Mouse (Mus musculus) brain, embryonic 18.5 days (tissue): Measurements from ENCODE around the gene Mtr.

ENCODE experiments used
- DNase-seq: peaks from one replicate; pipeline ENCODE4 v3.0.0-alpha.2; 2012; ENCODE audit warnings: low read depth, low spot score

The Mtr gene

DNA sequence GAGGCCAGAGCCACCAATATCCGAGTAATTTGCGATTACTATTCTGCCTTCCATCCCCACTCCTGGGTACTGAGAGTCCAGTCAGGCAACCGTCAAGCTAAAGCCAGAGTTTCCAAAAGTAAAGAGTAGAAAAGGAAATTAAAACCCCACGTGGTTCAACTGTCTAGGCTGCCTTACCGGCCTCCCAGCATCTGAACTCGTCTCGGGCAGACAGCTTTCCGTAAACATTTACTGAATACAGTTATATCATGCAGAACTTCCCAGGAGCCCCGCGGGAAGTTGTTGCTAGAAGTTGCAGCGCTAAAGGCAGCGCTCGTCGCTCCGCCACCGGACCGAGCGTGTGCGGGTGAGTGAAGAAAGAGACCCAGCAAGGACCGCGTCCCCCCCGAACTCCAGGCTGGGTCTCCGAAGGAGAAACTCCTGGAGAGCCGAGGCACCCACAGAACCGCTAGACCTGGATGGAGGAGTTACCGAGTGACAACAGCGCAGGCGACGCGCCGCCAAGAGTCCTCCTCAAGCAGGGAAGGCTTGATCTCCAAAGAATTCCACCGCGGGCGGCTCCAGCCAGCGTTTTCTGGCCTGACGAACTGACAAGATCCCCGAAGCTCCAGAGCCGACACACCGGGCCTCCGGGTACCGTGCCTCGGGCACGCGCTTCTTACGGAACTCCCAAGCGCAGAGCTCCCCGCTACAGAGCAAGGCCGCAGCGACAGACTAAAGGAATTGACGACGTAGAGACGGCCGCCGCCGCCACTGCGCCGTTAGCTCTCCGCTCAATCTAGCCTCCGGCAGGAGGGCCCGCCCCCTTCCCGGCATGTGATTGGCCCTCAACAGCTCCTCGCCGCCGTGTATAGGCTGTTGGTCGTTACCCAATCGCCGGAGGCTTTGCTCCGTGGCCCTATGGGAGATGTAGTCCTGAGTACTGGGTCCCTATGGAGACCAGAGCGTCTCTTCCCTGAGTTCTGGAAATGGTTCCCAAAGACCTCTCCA is at the start of gene Mtr:
TSS of gene Mtr (minus strand) at position 723 of the 990 bp plus-strand sequence.
- peak; percentile 93 for DNase-seq

DNA sequence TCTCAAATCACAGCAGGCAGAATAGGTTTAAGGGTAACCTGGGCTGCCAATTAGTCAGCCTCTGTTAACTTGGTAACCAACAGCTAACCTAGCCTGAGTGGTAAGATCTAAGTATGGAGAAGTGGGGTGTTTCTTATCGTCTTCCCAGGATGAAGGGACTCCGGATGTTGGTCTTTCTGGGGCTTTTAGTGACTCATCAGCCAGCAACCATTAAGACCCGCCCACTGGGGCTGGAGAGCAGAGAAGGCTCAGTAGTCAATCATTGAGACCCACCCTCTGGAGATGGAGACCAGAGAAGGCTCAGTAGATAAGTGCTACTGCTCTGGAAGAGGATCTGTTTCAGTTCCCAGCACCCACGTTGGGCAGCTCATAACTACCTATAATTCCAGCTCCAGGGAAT is 49.4 kb upstream of the Mtr start:
- no peak for DNase-seq

DNA sequence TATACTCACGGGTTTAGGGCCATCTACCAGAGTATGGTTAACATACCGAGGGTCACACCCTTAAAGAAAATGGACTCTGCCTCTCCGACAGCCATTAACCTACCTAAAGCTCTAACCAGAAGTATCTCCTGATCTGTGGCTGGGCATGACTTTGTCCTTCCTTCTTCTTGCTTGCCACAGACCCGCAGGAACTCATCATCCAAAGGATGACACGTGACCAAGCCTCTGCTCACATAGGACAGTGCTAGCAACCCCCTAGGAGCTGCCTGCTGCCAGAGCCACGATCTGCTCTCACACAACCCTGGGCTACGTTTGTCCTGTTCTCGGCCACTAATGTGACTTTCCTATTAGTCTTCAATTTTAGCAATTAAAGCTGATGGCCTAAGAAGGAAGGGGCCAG is 47.6 kb upstream of the Mtr start:
- DNase-seq = no peak

DNA sequence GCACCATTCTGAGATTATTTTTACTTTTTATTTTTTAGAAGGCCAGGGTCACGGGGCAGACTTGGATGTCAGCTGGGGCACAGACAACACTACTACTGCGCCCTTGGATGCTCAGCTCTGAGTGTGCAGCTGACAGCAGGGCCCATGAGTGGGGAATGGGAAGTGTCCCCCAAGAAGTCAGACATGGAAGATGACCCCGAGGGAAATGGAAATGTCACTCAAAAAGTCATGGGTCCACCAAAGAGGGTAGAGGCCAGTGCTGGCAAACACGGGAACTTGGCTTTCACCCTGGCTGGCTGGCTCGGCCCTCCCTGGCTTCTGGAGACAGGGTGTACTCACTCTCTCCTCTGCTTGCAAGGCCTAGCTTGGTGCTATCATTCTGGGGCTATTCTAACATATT is 47.1 kb upstream of the Mtr start:
- no peak for DNase-seq

DNA sequence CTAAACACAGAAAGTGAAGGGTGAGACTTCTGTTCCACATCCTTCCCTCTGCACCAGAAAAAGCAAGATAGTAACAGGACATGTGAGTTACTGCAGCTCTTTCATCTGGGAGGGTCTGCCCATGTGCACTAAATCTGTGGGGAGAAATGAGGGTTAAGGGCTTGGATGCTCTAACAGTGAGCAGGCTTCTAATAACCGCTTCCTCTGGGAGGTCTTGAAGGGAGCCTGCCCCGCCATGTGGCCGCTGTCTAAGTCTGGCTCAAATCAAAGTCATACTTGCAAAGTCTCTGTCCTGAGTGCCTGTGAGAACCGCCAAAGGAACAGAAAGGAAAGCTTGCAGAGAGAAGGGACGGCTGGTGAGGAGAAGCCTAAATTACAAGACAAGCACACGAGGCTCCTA is 39.9 kb upstream of the Mtr start:
- no peak for DNase-seq

DNA sequence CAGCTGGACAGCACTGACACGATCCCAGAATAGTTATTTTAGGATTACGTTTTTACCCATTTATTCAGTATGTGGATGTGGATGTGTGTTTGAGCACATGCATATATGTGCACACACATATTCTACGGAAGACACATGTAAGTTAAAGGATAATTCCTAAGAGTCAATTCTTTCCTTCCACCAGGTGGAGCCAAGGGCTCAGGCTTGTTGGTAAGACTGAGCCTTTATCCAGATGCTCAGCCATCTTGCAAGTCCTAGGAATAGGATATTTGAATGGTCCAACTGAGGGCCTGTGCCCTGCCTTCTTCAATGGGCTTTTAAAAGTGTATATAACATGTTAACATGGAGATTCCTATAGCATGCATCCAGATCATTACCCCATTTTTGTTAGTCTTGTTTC is 38.8 kb upstream of the Mtr start:
- DNase-seq = peak; percentile 20

DNA sequence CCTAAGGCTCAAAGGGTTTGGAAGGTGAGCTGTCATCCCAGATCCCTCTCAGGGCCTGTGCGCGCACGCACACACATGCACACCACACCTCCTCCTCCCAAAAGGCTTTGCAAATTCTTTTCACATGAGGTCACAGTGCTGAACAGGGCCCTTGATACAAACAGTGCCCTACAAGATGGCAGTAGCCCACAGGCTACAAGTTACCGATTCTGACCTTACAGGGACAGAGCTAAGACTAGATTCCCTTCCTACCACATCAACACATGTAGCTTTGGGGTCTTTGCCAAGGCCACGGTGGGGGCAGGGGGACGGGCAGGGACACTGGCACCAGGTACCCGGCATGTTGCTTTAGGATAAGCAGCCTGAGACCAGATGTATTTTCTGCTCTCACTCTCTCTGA is 35.9 kb upstream of the Mtr start:
- DNase-seq = no peak

DNA sequence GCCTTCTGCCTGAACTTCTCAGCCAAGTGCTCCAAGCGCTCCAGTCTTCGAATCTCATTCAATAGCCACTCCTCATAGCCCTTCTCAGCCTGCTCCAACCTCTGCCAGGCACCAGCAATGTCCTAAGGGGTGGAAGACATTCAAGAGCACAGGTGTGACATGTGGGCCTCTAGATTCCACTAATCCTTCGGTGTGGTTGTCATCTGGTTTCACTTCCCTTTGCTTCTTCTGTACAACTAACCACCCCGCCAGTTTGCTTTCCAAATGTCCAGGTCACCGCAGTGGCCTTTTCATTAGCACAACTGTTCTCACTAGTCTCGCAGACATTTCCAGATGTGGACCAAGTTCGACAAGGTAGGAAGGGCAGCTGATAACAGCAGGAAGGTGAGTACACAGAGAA is 32.8 kb upstream of the Mtr start:
- DNase-seq = no peak

DNA sequence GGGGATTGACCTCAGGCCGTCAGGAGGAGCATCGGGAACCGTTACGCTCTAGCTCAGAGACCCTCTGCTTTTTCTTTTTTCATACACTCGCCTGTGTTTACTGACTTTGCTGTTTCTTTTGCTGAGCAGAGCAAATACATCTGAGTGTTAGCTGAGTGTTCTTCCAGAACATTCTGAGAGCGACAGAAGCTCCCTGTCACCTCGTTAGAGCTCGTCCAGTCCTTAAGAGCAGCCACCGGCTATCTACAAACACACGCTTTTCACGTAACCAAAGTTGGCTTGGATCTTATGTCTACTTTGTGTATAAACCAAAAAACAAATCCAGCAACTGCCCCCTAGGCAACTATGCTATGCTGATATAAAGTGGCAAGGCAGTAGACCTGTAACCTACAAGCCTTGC is 26.6 kb upstream of the Mtr start:
- no peak for DNase-seq

DNA sequence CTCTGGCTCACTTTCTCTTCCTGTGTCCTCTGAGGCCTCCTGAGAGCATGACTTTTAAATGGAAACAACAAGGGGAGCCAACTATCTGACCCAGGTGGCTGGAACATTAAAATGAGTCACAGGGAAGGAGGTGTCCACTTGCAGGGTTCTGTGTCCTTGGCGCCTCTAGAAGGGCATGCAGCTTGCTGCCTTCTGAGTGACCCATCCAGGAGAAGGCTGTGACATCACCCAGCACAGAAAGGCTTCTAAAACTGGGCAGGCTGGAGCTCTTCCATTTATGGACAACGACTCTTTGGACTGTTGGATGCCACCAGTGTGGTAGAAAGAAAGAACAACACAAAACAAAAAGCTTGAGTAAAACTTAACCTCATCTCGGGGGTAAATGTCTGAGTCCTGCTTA is 25.9 kb upstream of the Mtr start:
- no peak for DNase-seq

DNA sequence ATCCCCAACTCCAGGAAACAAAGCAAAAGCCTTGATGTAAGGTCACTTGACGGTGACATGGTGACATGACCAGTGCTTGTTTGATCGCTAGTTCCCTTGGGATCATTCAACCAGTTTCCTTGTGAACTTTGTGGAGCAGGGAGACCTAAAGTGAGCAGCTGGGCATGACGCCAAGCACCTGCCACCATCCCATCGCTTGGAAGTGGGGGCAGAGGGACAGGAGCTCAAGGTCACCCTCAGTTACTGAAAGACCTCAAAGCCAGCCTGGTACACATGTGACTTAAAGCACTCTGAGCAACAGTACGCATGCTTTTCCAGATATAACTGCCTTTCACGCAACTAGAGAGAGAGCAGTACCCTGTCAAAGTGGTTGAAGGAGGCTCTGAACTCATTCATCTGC is 16.8 kb upstream of the Mtr start:
- no peak for DNase-seq

DNA sequence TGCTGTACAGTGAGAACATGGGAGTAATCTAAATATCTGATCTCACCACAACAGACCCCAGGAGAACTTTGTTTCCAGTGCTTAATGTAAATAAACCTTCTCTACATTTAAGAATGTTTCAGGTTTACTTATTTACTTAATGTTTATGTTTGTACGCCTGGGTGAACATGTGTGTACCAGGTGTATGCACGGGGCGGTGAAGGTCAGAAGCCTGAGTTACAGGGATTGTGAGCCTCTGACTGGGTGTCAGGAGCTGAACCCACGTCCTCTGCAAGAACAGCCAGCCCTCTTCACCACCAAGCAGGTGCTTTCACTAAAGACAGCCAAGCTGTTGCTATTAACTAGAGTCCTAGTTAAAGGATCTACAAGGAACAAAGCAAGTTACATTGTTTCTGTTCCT is 16.3 kb upstream of the Mtr start:
- no peak for DNase-seq

DNA sequence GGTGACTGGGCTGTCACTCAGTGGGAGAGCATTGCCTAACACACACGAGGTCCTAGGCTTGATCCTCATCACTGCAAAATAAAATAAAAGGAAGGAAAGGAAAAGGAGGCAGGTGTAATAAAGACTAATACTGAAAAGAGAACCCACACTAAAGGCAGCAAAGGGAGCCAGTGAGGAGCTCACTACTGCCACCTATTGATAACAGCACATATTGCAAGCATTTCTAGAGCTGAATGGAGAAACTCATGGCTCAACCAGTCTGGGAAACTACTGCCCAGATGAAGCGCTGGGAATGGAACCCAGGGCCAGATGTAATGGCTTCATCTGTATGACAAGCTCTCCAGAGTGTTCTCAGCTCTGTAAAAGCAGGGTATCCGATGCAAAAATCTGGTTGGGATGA is 15.0 kb upstream of the Mtr start:
- DNase-seq = no peak

DNA sequence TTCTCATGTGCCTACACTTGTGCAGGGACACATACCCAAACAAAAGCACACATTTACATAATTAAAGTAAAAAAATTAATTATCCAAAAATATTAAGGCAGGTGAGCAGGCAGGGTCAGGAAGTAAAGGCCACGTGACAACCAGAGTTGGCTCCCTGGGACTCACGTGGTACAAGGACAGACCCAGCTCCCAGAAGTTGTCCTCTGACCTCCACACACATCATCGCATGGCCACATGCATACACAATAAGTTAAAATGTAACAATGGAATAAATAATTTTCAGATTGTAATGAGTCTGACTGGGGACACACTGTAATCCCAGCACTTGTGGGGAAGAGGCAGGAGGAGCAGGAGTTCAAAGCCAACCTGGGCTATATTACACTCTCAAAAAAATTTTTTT is 10.1 kb upstream of the Mtr start:
- DNase-seq = no peak

DNA sequence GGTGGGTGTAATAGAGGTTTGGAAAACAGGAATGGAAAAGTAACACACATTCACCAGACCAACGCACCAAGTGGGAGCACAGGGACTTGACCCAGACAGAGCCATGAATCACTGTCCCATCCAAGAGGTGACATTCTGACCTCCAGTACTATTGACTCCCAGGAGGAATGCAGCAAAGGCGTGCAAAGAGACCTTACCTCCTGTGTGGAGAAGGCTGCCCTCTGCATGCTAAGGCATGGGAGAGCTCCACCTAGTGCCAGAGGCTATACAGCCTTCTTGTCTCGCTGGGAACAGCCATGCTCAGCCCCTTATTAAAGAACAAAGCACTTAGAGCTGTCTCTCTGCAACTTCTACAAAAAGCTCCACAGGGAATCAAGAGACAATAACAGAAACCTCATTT is 9.2 kb upstream of the Mtr start:
- DNase-seq = no peak

DNA sequence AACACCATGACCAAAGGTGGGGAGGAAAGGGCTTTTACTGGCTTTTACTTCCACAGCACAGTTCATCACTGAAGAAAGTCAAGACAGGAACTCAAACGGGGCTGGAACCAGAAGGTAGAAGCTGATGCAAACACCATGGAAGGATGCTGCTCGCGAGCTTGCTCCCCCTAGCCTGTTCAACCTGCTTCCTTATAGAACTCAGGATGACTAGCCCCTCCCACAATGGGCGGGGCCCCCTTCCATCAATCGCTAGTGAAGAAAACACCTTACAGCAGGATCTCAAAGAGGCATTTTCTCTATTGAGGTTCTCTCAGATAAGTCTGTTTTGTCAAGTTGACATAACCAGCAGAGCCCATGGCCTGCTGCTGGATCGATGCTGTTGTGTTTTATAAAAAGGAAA is 6.1 kb upstream of the Mtr start:
- DNase-seq = no peak

DNA sequence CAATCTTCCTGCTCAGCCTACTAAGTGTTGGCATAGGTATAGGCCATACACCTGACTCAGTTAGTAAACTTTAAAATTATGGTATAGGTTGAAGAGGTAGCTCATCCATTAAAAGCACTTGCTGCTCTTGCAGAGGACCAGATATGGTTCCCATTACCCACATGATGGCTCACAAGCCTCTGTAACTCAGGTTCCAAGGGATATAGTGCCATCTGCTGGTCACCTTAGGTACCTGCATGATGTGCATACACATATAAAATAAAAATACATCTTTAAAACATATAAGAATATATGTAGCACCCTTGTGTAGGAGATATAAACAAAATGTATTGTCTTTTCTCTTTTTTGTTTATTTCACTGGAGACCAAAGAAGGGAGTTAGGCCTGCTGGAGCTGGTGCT is 3.6 kb upstream of the Mtr start:
- no peak for DNase-seq

DNA sequence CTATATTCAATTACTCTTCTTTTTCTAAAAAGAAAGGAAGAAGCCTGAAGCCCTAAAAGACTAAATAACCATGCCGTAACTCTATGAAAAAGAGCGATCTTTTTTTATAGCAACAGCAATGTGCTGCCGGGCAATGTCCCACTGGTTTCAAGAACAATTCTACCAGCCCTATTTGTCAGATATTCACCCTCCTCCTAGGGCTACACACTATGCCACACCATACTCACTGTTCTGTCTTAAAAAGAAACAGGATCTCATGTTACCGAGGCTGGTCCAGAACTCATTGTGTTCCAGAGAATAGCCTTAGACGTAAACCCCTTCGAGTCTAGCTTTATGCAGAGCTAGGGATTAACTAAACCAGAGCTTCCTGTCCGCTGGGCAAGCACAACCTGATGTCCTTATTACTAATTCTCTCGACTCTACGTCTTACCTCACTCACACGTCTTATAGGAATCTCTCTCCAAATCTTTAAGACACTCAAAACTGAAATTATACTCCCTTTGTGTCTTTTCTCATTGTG is 982 bp downstream of the Mtr start:
- DNase-seq = no peak

DNA sequence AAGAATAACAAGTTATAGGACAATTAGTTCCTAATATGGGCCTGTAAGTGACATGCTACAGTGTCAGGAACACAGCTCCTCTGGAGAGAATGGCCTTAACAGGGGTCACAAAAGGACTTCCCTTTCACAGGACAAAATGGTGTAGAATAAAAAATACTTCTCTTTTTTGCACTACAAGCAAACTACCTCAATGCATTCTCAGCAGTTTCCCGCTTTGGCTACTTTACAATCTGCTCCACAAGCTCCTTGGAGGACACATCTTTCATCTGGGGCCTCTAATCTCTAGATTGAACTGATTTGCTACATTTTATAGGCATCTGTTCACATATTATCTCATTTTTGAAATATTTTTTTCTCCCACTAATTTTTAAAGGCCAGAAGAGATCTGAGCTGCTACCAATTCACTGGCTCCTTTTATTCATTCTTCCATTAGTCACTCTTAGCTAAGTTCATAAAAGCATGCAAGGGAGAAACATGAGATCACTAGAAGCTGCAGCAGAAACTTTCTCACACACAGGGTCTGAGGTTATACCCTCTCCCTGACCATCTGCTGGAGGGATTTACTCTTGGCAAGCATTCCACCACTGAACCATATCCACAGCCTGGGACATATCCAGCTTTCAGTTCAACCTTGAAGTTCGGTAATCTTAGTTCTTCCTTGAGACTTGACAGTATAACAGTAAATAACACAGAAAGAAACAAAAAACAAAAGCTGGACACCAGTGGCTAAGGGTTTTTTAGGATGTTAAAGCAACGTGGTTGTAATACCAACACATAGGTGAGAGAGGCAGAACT is 1.8 kb downstream of the Mtr start:
- DNase-seq = no peak

DNA sequence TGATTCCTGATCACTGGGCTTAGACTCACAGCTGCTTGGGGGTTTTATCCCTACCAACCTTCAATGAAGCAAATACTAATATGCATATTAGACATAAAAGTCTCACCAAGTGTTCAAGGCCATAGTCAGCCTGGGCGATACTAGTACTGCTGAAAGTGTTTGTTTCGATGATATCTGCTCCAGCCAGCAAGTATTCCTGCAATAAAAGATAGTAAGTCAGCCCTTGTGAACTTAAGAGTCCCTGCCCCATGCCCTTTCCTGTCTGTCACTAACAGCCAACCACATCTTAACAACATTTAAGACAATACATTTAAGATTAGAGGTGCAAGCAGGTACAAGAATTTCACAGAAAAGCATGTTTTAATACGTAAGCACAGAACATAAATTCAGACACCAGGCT is 7.4 kb downstream of the Mtr start:
- no peak for DNase-seq

DNA sequence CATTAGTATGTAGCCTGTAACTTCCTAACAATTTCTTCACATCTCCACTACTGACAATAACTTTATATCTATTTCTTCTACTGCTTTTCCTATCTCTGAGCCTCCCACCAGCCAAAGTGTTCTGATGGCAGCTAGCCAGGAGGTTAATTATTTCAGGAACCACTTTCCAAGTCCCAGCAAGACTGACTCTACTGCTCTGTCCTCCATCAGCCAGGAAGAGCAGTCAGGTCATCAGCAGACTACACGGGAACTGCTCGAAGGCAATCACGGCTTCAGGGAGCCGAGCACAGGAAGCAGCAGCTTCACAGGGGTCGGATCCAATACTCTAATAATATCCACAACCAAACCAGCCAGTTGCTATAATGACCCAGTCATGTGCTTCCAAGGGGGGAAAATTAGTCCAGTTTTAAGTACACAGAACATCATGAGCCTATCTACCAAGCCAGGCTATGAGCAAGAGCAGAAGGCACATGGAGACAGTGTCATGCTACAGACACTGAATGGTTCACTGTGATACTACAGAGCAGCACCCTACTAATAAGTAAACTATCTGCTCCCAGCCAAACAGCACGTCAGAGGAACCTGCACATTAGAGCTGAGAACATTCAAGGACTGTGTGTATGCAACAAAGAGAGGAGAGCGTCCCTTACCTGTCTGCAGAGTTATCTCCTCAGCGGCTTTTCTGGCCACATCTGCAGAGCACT is 8.6 kb downstream of the Mtr start:
- no peak for DNase-seq

DNA sequence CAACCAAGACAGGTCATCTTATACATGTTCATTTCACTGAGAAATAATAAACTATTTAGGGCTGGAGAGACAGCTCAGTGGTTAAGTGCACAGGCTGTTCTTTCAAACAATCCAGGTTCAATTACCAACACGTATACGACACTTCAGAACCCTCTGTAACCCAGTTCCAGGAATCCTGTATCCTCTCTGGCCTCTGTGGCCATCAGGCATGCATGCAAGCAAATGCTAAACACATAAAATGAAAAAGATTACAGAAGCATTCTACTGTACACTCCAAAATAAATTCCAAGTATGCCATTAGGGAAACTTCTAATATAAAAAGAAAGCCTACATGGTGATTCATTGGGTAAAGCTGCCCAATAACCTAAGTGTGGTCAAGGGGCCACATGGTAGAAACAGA is 12.0 kb downstream of the Mtr start:
- no peak for DNase-seq
